Mouse (Mus musculus): ENCODE results near the gene Atp5j.

The Atp5j gene

DNA sequence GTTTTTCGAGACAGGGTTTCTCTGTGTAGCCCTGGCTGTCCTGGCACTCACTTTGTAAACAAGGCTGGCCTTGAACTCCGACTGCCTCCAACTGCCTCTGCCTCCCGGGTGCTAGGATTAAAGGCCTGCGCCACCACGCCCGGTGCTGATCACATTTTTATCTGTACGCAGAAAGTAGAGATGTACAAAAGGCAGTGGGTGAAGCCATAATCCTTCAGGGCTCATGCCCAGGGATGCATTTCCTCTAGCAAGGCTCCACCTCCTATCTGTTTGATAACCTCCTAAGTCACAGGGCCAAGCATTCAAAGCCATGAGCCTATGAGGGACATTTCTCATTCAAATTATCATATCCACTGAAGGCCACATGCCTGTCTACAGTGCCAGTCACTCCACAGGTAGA, 27.6 kb downstream of the Atp5j start:
- no peak for DNase-seq (ENCODE audit: inconsistent ontology term)

DNA sequence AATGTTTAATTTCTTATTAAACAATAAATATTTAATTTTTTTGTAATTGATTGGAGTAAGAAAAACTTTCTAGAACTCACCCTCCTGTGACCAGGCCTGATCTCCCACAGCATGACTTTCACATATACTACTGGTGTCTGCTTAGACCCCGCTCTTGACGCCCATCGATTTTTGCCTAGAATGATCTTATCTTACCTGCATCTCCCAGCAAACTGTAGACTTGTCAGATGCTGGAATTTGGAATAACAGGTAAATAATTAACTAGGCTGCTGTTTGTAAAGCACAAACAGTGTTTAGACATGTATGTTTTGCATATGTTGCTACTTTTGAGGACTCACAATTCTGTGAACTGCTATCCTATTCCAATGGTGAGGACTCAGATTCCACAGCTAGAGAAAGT, 29.2 kb downstream of the Atp5j start:
- no peak for DNase-seq (ENCODE audit: inconsistent ontology term)

- DNase-seq (ENCODE audit: inconsistent ontology term): no peak
Measured at GRCm38 (mm10) chr16:84804866-84805265, 30.6 kb downstream of the Atp5j start.

DNA sequence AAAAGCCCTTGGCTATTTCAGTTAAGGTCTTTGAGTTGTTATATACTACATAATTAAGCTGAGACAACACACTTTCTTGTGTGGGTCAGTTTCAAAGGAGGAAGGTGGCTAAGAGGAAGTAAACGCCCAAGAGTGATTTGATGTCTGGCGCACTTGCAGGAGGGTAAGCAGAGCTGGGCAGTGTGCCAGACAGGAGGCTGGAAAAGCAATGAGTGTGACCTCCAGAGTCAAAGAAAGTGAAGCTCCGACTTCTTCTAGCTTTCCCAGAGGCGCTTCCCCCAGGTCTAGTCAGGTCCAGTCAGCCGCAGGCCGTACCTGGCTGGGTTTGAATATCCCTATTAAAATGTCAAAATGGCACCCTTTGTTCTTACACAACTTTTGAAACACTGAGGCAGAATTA, 33.2 kb downstream of the Atp5j start:
- no peak for DNase-seq (ENCODE audit: inconsistent ontology term)

DNA sequence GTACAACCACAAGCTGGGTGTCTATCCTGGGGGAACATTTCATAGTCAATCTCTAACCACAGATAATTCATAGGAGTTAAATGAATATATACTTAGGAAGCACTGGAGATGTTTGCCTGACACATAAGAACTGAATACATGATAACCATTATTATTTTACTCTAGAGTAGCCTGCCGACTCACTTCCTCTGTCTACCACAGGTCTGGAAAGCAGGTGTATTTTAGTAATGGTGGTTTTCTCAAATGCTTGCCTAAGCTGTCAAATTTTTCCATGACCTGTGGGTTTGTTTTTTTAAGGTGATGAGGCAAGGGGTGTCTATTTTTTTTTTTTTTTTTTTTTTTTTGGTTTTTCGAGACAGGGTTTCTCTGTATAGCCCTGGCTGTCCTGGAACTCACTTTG, 35.4 kb downstream of the Atp5j start:
- DNase-seq (ENCODE audit: inconsistent ontology term): no peak

- no peak for DNase-seq (ENCODE audit: inconsistent ontology term)
Measured at GRCm38 (mm10) chr16:84796678-84797077, 38.7 kb downstream of the Atp5j start.

GRCm38 (mm10) chr16:84795337-84795736, 40.1 kb downstream of the Atp5j start:
- no peak for DNase-seq (ENCODE audit: inconsistent ontology term)

DNA sequence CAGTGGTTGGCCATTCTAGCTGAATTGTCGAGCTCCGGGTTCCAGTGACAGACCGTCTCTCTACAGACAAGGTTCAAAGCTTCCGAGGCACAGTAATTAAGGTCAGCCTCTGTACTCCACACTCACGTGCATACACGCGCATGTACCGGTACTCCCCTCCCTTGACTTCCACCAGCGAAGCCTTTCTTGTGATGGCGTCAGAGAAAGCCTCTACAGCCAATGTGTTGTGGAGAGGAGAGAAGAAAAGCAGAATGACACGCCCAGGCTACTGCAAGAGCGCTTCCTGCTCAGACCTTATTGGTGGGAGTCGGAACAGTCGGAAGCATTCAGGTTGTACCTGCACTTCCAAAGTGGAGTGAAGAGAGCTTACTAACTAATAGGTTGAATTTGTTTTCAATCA, 42.0 kb downstream of the Atp5j start:
- DNase-seq (ENCODE audit: inconsistent ontology term): no peak

GRCm38 (mm10) chr16:84790595-84791165, 44.7 kb downstream of the Atp5j start:
- DNase-seq (ENCODE audit: inconsistent ontology term): peak; percentile 8

DNA sequence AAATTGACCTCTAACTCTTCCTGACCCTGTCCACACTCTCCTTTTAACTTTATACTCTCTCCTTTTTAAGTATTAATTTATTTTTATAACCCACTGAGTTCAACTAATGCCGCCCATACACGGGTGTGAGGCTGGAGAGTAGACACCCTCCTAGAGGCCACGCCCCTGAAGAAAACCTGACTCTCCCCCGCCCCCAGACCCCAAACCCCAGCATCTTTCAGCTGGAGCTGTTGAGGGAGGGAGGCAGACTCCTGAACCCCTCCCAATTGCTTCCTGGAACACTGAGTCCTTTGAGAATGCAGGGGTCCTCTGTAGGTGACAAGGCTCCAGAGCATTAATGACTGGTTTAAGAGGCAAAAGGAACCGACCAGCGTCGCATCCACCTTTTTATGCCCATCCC, 50.5 kb downstream of the Atp5j start:
- no peak for DNase-seq (ENCODE audit: inconsistent ontology term)

GRCm38 (mm10) chr16:84783279-84783678, 52.1 kb downstream of the Atp5j start:
- peak; percentile 47 for DNase-seq (ENCODE audit: inconsistent ontology term)

- DNase-seq (ENCODE audit: inconsistent ontology term): no peak
Measured at GRCm38 (mm10) chr16:84779718-84780117, 55.7 kb downstream of the Atp5j start.

GRCm38 (mm10) chr16:84778861-84779630, 56.4 kb downstream of the Atp5j start:
- DNase-seq (ENCODE audit: inconsistent ontology term): no peak

DNA sequence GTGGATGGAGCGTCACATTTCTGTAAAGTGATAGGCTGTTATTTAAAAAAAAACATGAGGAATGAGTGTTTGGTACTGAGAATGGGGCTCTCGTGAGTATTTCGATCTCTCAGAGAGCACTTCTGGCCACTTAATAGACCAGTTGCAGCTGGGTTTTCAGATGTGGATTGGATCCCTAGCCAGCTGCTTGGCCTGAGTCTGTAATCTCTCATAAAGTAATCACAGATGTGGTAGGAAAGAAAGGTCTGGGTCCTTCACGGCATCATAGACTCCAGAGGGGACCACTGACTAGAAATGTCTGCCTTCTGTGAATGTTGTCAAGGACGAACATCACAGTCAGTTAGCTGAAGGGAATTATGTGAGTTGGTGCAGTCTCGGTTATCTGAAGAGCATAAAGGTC, 57.0 kb downstream of the Atp5j start:
- DNase-seq (ENCODE audit: inconsistent ontology term): no peak
